Mouse (Mus musculus): ENCODE results near the gene Crxos. TPM values are rescaled to one million over a fixed set of nuclear protein-coding genes. Genes with fewer than 3 reads are reported as not detected.

The Crxos gene
- polyA plus RNA-seq, 1 experiment from 2014 or later: not detected

DNA sequence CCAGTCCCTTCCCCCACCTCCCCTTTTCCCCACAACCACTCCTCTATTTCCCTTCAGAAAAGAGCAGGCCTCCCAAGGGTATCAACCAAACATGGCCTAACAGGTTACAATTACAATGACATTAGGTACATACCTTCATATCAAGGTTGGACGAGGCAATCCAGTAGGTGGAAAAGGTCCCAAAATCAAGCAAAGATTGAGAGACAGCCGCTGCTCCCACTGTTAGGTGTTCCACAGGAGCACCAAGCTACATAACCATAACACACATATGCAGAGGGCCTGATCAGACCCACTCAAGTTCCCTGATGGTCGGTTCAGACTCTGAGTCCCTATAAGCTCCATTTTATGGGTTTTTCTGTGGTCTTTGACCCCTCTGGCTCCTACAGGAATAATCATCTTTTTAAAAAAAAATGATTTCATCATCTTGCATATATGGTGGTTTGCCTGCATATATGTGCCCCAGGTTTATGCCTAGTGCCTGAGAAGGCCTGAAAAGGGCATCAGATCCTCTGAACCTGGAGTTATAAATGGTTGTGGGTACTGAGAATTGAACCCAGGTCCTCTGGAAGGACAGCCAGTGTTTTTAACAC is 33.8 kb downstream of the Crxos start:
- Histone ChIP-seq H3K4me3 (ENCODE audit: low read depth, low read length) (no peak overlapping the region), H3K27ac (ENCODE audit: low read length) (no peak overlapping the region), H3K9me3 (ENCODE audit: control insufficient read depth, low read depth, low read length) (no peaks in the 10 kb centered on the region), H3K9ac (replicated peaks; ENCODE audit: low read depth, low read length) (no peak overlapping the region), H3K36me3 (ENCODE audit: control insufficient read depth, insufficient read depth, low read length) (peaks cover 30% of the 10 kb centered on the region), H3K4me1 (ENCODE audit: control insufficient read depth, insufficient read depth, low read length) (peaks cover 6% of the 10 kb centered on the region), H3K4me2 (replicated peaks; ENCODE audit: low read depth, low read length) (no peak overlapping the region), H3K27me3 (ENCODE audit: control insufficient read depth, insufficient read depth, low read length) (no peaks in the 10 kb centered on the region)
- ATAC-seq (ENCODE audit: insufficient number of reproducible peaks, insufficient read depth, low FRiP score, low read depth): no peak
- whole genome bisulfite sequencing: 73% methylated on average over 3 of the region's 3 CpGs

DNA sequence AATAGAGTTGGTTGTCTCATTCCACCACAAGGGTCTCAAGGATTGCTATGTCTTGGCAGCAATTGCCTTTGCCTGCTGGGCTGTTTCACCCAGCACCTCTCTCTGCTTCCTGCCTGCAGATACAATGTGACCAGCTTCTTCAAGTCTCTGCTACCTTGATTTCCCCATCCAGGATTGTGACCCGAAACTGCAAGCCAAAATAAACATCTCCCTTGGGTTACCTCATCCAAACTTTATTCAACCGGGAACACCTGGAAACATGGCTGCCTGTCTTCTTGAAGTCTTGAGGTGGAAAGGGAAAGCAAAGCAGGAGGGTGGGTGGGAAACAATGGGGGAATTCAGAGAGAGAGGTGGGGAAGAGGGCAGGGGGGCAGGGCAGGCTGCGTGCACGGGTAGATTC is 34.6 kb downstream of the Crxos start:
- Histone ChIP-seq H3K4me3 (ENCODE audit: low read depth, low read length) (no peak overlapping the region), H3K27ac (ENCODE audit: low read length) (no peak overlapping the region), H3K4me2 (replicated peaks; ENCODE audit: low read depth, low read length) (no peak overlapping the region), H3K9ac (replicated peaks; ENCODE audit: low read depth, low read length) (no peak overlapping the region), H3K4me1 (ENCODE audit: control insufficient read depth, insufficient read depth, low read length) (peaks cover 8% of the 10 kb centered on the region), H3K36me3 (ENCODE audit: control insufficient read depth, insufficient read depth, low read length) (peaks cover 30% of the 10 kb centered on the region), H3K27me3 (ENCODE audit: control insufficient read depth, insufficient read depth, low read length) (no peaks in the 10 kb centered on the region), H3K9me3 (ENCODE audit: control insufficient read depth, low read depth, low read length) (no peaks in the 10 kb centered on the region)
- WGBS: 70% methylated on average over 4 of the region's 4 CpGs
- ATAC-seq (ENCODE audit: insufficient number of reproducible peaks, insufficient read depth, low FRiP score, low read depth): no peak

DNA sequence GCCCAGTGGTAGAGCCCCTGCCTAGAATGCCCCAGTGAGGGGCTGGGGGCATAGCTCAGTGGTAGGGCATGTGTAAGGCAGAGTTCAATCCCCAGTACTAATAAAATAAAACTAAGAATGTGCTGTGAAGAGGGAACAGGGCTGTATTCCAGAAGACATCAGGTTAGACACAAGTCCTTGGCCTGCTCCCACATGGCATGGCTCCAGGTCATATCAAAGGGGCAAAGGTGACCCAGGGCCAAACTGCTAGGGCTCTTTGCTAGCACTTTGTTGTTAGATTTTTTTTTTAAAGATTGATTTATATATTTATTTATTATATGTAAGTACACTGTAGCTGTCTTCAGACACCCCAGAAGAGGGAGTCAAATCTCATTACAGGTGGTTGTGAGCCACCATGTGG is 36.0 kb downstream of the Crxos start:
- no peak for ATAC-seq (ENCODE audit: insufficient number of reproducible peaks, insufficient read depth, low FRiP score, low read depth)
- H3K4me2 ChIP-seq (replicated peaks; ENCODE audit: low read depth, low read length): no peak overlapping the region
- H3K36me3 ChIP-seq (ENCODE audit: control insufficient read depth, insufficient read depth, low read length): peaks cover 30% of the 10 kb centered on the region
- H3K4me3 ChIP-seq (ENCODE audit: low read depth, low read length): no peak overlapping the region
- H3K27me3 ChIP-seq (ENCODE audit: control insufficient read depth, insufficient read depth, low read length): no peaks in the 10 kb centered on the region
- H3K9ac ChIP-seq (replicated peaks; ENCODE audit: low read depth, low read length): no peak overlapping the region
- H3K4me1 ChIP-seq (ENCODE audit: control insufficient read depth, insufficient read depth, low read length): peaks cover 8% of the 10 kb centered on the region
- no peak overlapping the region for H3K27ac ChIP-seq (ENCODE audit: low read length)
- no peaks in the 10 kb centered on the region for H3K9me3 ChIP-seq (ENCODE audit: control insufficient read depth, low read depth, low read length)

DNA sequence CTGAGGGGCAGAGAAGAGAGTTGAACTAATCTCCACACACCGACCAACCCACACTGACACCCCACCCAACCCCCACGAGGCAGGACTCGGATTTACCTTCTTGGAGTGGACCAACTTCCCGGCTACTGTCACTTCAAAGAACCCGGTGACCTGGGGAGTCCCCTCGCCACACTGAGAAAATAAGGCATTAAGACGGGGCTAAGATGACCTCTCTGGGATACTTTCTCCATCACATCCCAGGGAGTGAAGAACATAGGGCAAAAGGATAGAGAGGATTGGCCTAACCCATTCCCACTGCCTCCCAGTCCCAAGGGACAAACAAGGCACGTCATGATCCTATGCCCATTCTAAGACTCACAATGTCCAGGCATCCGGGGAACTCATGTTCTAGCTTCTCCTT is 37.5 kb downstream of the Crxos start:
- no peaks in the 10 kb centered on the region for H3K27me3 ChIP-seq (ENCODE audit: control insufficient read depth, insufficient read depth, low read length)
- WGBS: 89% methylated on average over 9 of the region's 9 CpGs
- H3K9ac ChIP-seq (replicated peaks; ENCODE audit: low read depth, low read length): no peak overlapping the region
- ATAC-seq (ENCODE audit: insufficient number of reproducible peaks, insufficient read depth, low FRiP score, low read depth): no peak
- no peak overlapping the region; the same call in 1 of the 2 replicates for H3K4me2 ChIP-seq (replicated peaks; ENCODE audit: low read depth, low read length)
- H3K36me3 ChIP-seq (ENCODE audit: control insufficient read depth, insufficient read depth, low read length): peaks cover 30% of the 10 kb centered on the region
- H3K9me3 ChIP-seq (ENCODE audit: control insufficient read depth, low read depth, low read length): no peaks in the 10 kb centered on the region
- peak overlapping the region; percentile 58; the same call in 1 of the 2 replicates for H3K4me3 ChIP-seq (ENCODE audit: low read depth, low read length)
- H3K4me1 ChIP-seq (ENCODE audit: control insufficient read depth, insufficient read depth, low read length): peaks cover 8% of the 10 kb centered on the region
- no peak overlapping the region for H3K27ac ChIP-seq (ENCODE audit: low read length)

DNA sequence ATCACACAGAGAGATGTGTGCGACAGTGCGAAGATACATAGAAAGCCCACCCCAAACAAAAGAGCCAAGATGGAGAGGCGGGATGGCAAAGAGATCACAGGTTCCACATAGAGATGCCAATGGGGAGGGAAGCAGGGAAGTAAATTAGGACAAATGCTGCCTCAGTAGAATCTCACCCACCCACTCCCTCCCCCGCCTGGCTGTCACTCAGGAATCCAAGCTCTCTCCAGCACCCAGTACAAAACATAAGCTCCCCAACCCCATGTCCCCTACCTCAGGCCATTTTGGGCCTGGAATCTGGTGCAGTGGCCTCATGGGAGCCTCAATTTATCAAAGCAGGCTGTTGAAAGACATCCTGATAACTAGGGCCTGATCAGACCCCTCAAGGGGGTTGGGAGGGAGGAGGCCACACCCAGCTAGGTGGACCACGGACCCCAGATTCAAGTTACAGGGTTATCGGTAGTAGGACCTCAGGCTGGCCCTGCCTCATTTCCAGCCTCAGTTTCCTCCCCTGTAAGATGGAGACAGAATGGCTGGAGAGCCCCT is 38.3 kb downstream of the Crxos start:
- peak overlapping the region; percentile 74; the same call in 1 of the 2 replicates for H3K9ac ChIP-seq (replicated peaks; ENCODE audit: low read depth, low read length)
- no peak overlapping the region for H3K27ac ChIP-seq (ENCODE audit: low read length)
- no peaks in the 10 kb centered on the region for H3K9me3 ChIP-seq (ENCODE audit: control insufficient read depth, low read depth, low read length)
- no peaks in the 10 kb centered on the region for H3K27me3 ChIP-seq (ENCODE audit: control insufficient read depth, insufficient read depth, low read length)
- H3K4me2 ChIP-seq (replicated peaks; ENCODE audit: low read depth, low read length): peak overlapping the region; percentile 56
- H3K4me3 ChIP-seq (ENCODE audit: low read depth, low read length): peak overlapping the region; percentile 58
- WGBS: 80% methylated on average over 6 of the region's 6 CpGs
- H3K36me3 ChIP-seq (ENCODE audit: control insufficient read depth, insufficient read depth, low read length): peaks cover 30% of the 10 kb centered on the region
- peaks cover 8% of the 10 kb centered on the region for H3K4me1 ChIP-seq (ENCODE audit: control insufficient read depth, insufficient read depth, low read length)
- ATAC-seq (ENCODE audit: insufficient number of reproducible peaks, insufficient read depth, low FRiP score, low read depth): no peak

DNA sequence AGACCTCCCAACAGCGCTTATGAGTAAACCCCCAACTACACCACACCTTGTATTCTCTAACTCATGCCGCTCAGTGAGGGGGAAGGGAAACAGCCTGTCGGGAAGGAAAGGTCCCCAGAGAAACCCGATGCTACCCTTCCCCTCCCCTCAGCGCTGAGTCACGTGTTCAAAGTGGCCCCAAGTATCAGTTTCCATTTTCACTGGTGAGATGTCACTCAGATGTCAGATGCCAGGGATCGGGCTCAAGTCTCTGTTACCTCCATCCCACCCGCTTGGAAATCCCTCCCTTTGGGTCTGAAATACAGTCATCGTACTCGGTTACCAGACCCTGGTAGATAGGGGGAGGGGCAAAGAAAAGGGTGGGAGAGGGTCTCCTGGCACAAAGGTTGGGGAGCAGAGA is 39.4 kb downstream of the Crxos start:
- Histone ChIP-seq H3K4me2 (replicated peaks; ENCODE audit: low read depth, low read length) (peak overlapping the region; percentile 56), H3K9me3 (ENCODE audit: control insufficient read depth, low read depth, low read length) (no peaks in the 10 kb centered on the region), H3K36me3 (ENCODE audit: control insufficient read depth, insufficient read depth, low read length) (peaks cover 26% of the 10 kb centered on the region), H3K4me1 (ENCODE audit: control insufficient read depth, insufficient read depth, low read length) (peaks cover 8% of the 10 kb centered on the region), H3K27me3 (ENCODE audit: control insufficient read depth, insufficient read depth, low read length) (no peaks in the 10 kb centered on the region), H3K4me3 (ENCODE audit: low read depth, low read length) (peak overlapping the region; percentile 58), H3K9ac (replicated peaks; ENCODE audit: low read depth, low read length) (peak overlapping the region; percentile 74), H3K27ac (ENCODE audit: low read length) (peak overlapping the region; percentile 79)
- ATAC-seq (ENCODE audit: insufficient number of reproducible peaks, insufficient read depth, low FRiP score, low read depth): peak; percentile 46; the same call in 1 of the 2 replicates
- WGBS: under 1% methylated on average over 10 of the region's 10 CpGs

DNA sequence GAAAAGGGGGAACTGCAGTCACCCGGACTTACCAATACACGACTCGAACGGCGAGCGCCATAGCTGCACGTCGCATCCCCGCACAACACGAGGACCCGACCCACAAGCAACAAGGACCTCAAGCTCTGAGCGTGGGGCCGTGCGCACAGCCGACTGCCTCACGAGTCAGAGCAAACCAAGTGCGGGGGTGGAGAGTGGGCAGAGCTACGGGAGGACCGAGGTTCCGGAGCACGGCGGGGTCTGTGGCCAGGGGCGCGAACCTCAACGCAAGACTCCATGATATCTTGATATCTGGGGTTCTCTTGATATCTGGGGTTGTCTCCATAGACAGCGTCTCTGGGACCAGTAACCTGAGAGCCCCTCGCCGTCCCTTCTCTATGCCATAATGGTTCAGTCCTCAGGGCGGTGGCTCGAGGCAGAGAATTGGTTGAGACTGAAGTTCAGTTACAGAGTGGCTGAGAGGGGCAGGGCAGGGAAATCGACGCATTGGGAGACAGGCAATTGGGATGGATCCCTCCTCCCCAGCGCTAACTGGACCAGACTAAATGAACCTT is 39.9 kb downstream of the Crxos start, which contains the start of gene Selenow:
Gene Selenow (minus strand): TSS at position 183 of the 554 bp plus-strand sequence.
- no peaks in the 10 kb centered on the region for H3K9me3 ChIP-seq (ENCODE audit: control insufficient read depth, low read depth, low read length)
- peak within 1 kb of the TSS; percentile 58 for H3K4me3 ChIP-seq (ENCODE audit: low read depth, low read length)
- no peaks in the 10 kb centered on the region for H3K27me3 ChIP-seq (ENCODE audit: control insufficient read depth, insufficient read depth, low read length)
- H3K27ac ChIP-seq (ENCODE audit: low read length): peak within 1 kb of the TSS; percentile 79
- ATAC-seq (ENCODE audit: insufficient number of reproducible peaks, insufficient read depth, low FRiP score, low read depth): peak; percentile 94
- peak within 1 kb of the TSS; percentile 56 for H3K4me2 ChIP-seq (replicated peaks; ENCODE audit: low read depth, low read length)
- H3K9ac ChIP-seq (replicated peaks; ENCODE audit: low read depth, low read length): peak within 1 kb of the TSS; percentile 74
- H3K36me3 ChIP-seq (ENCODE audit: control insufficient read depth, insufficient read depth, low read length): peaks cover 21% of the 10 kb centered on the region
- under 1% methylated on average over 33 of the region's 33 CpGs for WGBS
- H3K4me1 ChIP-seq (ENCODE audit: control insufficient read depth, insufficient read depth, low read length): peaks cover 8% of the 10 kb centered on the region

DNA sequence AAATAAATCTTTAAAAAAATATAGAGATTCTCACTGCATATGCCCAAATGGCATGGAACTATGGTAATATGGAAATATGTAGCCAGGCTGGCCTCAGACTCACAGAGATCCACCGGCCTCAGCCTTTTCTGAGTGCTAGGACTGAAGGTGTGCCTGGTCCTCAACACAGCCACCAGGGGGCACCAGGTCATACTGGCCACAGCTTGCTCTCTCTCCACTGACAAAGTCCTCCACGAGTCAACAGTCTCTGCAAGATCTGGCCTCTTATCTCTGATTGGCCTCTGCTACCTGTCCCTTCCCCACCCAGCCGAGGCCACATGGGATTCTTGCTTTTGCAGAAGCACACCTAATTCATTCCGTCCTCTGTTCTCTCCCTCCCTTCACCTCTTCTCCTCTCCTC is 47.5 kb downstream of the Crxos start:
- ATAC-seq (ENCODE audit: insufficient number of reproducible peaks, insufficient read depth, low FRiP score, low read depth): 0 out of 2 replicates have a peak, but pooled peaks have one; percentile 53
- Histone ChIP-seq H3K27ac (ENCODE audit: low read length) (no peak overlapping the region), H3K4me3 (ENCODE audit: low read depth, low read length) (no peak overlapping the region), H3K4me2 (replicated peaks; ENCODE audit: low read depth, low read length) (no peak overlapping the region), H3K4me1 (ENCODE audit: control insufficient read depth, insufficient read depth, low read length) (no peaks in the 10 kb centered on the region), H3K27me3 (ENCODE audit: control insufficient read depth, insufficient read depth, low read length) (no peaks in the 10 kb centered on the region), H3K9me3 (ENCODE audit: control insufficient read depth, low read depth, low read length) (no peaks in the 10 kb centered on the region), H3K36me3 (ENCODE audit: control insufficient read depth, insufficient read depth, low read length) (no peaks in the 10 kb centered on the region), H3K9ac (replicated peaks; ENCODE audit: low read depth, low read length) (no peak overlapping the region)
- WGBS: 21% methylated on average over 4 of the region's 4 CpGs
